Mouse (Mus musculus) layer of hippocampus, adult 11-12 months (tissue): ENCODE measurements around the gene 1700084M14Rik.
"Not testable (repeated sequence)": the region's sequence is repeated elsewhere in the genome, so short reads cannot be mapped to it uniquely, and the experiment has no call there.

ENCODE experiments used
- DNase-seq: peaks from one replicate; pipeline ENCODE4 v3.0.0; 2022; ENCODE audit warnings: low spot score

The 1700084M14Rik gene

GRCm38 (mm10) chrX:91575811-91576210 is at the start of gene 1700084M14Rik:
TSS of gene 1700084M14Rik (minus strand) at chrX:91575911.
- not testable (repeated sequence) for DNase-seq
